Mouse (Mus musculus): ENCODE measurements around the gene Rex1bd. TPM values are rescaled to one million over a fixed set of nuclear protein-coding genes. Genes with fewer than 3 reads are reported as not detected.

The Rex1bd gene
- polyA plus RNA-seq, 1 experiment from 2014 or later, result 138 TPM

DNA sequence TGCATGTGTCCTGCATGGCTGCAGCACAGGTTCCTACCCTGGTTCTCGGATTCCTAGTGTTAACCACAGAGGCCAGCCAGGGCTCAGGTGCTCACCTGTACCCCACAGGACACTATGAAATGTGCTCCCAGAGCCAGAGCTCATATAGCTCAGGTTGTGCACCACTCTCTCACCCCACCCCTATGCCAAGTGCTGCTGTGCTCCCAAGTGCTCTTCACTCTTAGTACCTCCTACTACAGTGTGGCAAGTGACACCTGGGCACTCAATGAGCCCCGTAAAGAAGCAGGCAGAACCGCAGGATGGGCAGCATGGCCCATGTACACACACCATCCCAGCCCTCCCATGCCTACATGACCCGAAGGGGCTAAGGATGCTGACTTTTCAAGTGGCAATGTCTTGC lies 37.8 kb downstream of the Rex1bd start:
- H3K27ac ChIP-seq (replicated peaks; ENCODE audit: low read depth, low read length), result no peak overlapping the region

GRCm38 (mm10) chr8:70467907-70468306 lies 38.6 kb downstream of the Rex1bd start:
- no peak overlapping the region for H3K4me3 ChIP-seq (ENCODE audit: low read depth, low read length)
- DNase-seq (ENCODE audit: low spot score) (no peak), ATAC-seq (ENCODE audit: insufficient number of reproducible peaks, low FRiP score, low TSS enrichment, low read depth) (no peak)
- H3K36me3 ChIP-seq (ENCODE audit: control insufficient read depth, insufficient read depth, low read length), result 0 out of 2 replicates have a peak, but pooled peaks cover 2% of the 10 kb centered on the region
- H3K4me1 ChIP-seq (ENCODE audit: control insufficient read depth, insufficient read depth, low read length), result peaks cover 4% of the 10 kb centered on the region
- WGBS, result 52% methylated on average over 1 of the region's 1 CpGs
- no peaks in the 10 kb centered on the region for H3K27me3 ChIP-seq (ENCODE audit: control insufficient read depth, insufficient read depth, low read length)
- H3K9me3 ChIP-seq (ENCODE audit: control insufficient read depth, low read length), result no peaks in the 10 kb centered on the region
- H3K9ac ChIP-seq (ENCODE audit: low read length), result no peak overlapping the region
- no peak overlapping the region for H3K27ac ChIP-seq (replicated peaks; ENCODE audit: low read depth, low read length)
- no peak overlapping the region for H3K4me2 ChIP-seq (ENCODE audit: low read depth, severe bottlenecking)

More for the DNA sequence above, 37.8 kb downstream of the Rex1bd start:
- peaks cover 4% of the 10 kb centered on the region for H3K4me1 ChIP-seq (ENCODE audit: control insufficient read depth, insufficient read depth, low read length)
- DNase-seq (ENCODE audit: low spot score) (no peak), ATAC-seq (ENCODE audit: insufficient number of reproducible peaks, low FRiP score, low TSS enrichment, low read depth) (no peak)
- H3K9ac ChIP-seq (ENCODE audit: low read length), result no peak overlapping the region
- no peaks in the 10 kb centered on the region for H3K9me3 ChIP-seq (ENCODE audit: control insufficient read depth, low read length)
- H3K27me3 ChIP-seq (ENCODE audit: control insufficient read depth, insufficient read depth, low read length), result no peaks in the 10 kb centered on the region
- no peak overlapping the region for H3K4me2 ChIP-seq (ENCODE audit: low read depth, severe bottlenecking)
- 0 out of 2 replicates have a peak, but pooled peaks cover 2% of the 10 kb centered on the region for H3K36me3 ChIP-seq (ENCODE audit: control insufficient read depth, insufficient read depth, low read length)
- 90% methylated on average over 4 of the region's 4 CpGs for WGBS
- H3K4me3 ChIP-seq (ENCODE audit: low read depth, low read length), result no peak overlapping the region

DNA sequence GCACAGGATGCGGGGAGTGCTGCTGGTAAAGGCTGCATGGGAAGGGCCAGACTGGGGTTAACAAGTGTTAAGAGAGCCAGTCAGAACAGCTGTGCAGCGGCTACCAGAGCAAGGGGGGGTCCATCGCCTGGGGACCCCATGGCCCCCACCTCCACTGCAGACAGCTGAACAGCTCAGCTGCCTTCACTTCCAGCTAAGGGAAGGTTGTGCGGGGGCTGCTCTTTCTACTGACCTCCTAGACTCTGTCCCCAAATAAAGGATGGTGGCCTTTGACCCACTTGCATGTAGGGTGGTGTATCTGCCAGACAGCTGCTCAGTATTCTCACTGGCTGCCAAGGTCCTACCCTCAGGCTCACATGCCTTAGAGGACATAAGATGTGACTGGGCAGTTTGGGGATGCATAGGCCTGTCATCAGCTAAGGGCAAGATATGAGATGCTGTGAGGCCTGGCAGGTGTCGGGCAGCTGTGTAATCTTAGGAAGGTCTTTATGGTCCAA lies 39.3 kb downstream of the Rex1bd start:
- no peak overlapping the region for H3K9ac ChIP-seq (ENCODE audit: low read length)
- H3K4me2 ChIP-seq (ENCODE audit: low read depth, severe bottlenecking), result no peak overlapping the region
- no peaks in the 10 kb centered on the region for H3K9me3 ChIP-seq (ENCODE audit: control insufficient read depth, low read length)
- no peak for ATAC-seq (ENCODE audit: insufficient number of reproducible peaks, low FRiP score, low TSS enrichment, low read depth)
- no peak for DNase-seq (ENCODE audit: low spot score)
- H3K27me3 ChIP-seq (ENCODE audit: control insufficient read depth, insufficient read depth, low read length), result no peaks in the 10 kb centered on the region
- WGBS, result 69% methylated on average over 5 of the region's 5 CpGs
- no peak overlapping the region for H3K27ac ChIP-seq (replicated peaks; ENCODE audit: low read depth, low read length)
- H3K4me1 ChIP-seq (ENCODE audit: control insufficient read depth, insufficient read depth, low read length), result peaks cover 7% of the 10 kb centered on the region
- no peak overlapping the region for H3K4me3 ChIP-seq (ENCODE audit: low read depth, low read length)
- H3K36me3 ChIP-seq (ENCODE audit: control insufficient read depth, insufficient read depth, low read length), result 0 out of 2 replicates have a peak, but pooled peaks cover 2% of the 10 kb centered on the region

DNA sequence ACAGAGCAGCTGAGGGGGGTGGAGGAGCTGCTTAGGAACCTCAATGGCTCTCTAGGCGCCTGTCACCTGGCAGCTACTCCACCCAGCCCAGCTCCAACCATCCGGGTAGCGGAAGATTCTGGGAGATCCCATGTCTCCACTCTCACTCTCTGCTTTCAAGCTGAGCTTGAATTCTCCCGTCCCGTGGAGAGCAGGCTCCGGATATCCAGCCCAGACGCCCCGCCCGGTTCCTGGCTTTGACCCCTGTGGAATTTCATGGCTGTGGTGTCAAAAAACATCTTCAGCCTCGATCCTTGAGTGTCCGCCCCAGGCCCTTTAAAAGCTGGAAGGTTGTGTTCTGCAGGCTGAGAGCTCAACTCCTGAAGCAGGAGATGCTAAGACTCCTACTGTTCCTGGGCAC lies 39.8 kb downstream of the Rex1bd start:
- no peak overlapping the region for H3K4me3 ChIP-seq (ENCODE audit: low read depth, low read length)
- peaks cover 9% of the 10 kb centered on the region for H3K4me1 ChIP-seq (ENCODE audit: control insufficient read depth, insufficient read depth, low read length)
- 70% methylated on average over 11 of the region's 11 CpGs for WGBS
- H3K9me3 ChIP-seq (ENCODE audit: control insufficient read depth, low read length), result no peaks in the 10 kb centered on the region
- 0 out of 2 replicates have a peak, but pooled peaks cover 2% of the 10 kb centered on the region for H3K36me3 ChIP-seq (ENCODE audit: control insufficient read depth, insufficient read depth, low read length)
- no peak overlapping the region for H3K4me2 ChIP-seq (ENCODE audit: low read depth, severe bottlenecking)
- no peaks in the 10 kb centered on the region for H3K27me3 ChIP-seq (ENCODE audit: control insufficient read depth, insufficient read depth, low read length)
- ATAC-seq (ENCODE audit: insufficient number of reproducible peaks, low FRiP score, low TSS enrichment, low read depth), result no peak
- H3K27ac ChIP-seq (replicated peaks; ENCODE audit: low read depth, low read length), result no peak overlapping the region
- H3K9ac ChIP-seq (ENCODE audit: low read length), result no peak overlapping the region
- no peak for DNase-seq (ENCODE audit: low spot score)

DNA sequence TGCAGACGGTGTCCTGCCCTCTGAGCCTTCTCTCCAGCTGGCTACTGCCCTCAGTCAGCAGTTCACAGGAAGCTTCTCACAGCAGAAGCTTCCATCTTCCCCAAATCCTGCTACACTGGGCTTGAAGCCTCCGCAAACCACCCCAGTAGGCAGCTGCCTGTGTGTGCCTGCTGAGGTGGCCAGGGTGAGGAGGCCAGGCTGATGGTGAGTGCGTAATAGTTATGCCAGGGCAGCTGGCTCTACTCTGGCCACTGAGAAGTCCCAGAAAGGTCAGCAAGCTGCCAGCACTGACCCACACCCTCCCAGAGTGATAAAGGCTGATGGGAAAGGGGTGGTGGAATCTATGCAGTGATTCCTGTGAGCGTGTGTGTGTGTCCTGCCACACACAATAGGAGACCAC lies 40.2 kb downstream of the Rex1bd start:
- H3K4me1 ChIP-seq (ENCODE audit: control insufficient read depth, insufficient read depth, low read length), result peaks cover 14% of the 10 kb centered on the region

GRCm38 (mm10) chr8:70465701-70466100 lies 40.9 kb downstream of the Rex1bd start:
- Histone ChIP-seq H3K27ac (replicated peaks; ENCODE audit: low read depth, low read length) (no peak overlapping the region), H3K27me3 (ENCODE audit: control insufficient read depth, insufficient read depth, low read length) (no peaks in the 10 kb centered on the region), H3K4me1 (ENCODE audit: control insufficient read depth, insufficient read depth, low read length) (peaks cover 15% of the 10 kb centered on the region), H3K9ac (ENCODE audit: low read length) (no peak overlapping the region), H3K9me3 (ENCODE audit: control insufficient read depth, low read length) (no peaks in the 10 kb centered on the region), H3K4me2 (ENCODE audit: low read depth, severe bottlenecking) (no peak overlapping the region), H3K36me3 (ENCODE audit: control insufficient read depth, insufficient read depth, low read length) (0 out of 2 replicates have a peak, but pooled peaks cover 2% of the 10 kb centered on the region), H3K4me3 (ENCODE audit: low read depth, low read length) (no peak overlapping the region)
- DNase-seq (ENCODE audit: low spot score), result no peak
- ATAC-seq (ENCODE audit: insufficient number of reproducible peaks, low FRiP score, low TSS enrichment, low read depth), result no peak
- 94% methylated on average over 4 of the region's 4 CpGs for WGBS

More for the DNA sequence above, 40.2 kb downstream of the Rex1bd start:
- 91% methylated on average over 4 of the region's 4 CpGs for WGBS
- Histone ChIP-seq H3K36me3 (ENCODE audit: control insufficient read depth, insufficient read depth, low read length) (0 out of 2 replicates have a peak, but pooled peaks cover 2% of the 10 kb centered on the region), H3K27me3 (ENCODE audit: control insufficient read depth, insufficient read depth, low read length) (no peaks in the 10 kb centered on the region), H3K4me3 (ENCODE audit: low read depth, low read length) (no peak overlapping the region), H3K9me3 (ENCODE audit: control insufficient read depth, low read length) (no peaks in the 10 kb centered on the region), H3K4me2 (ENCODE audit: low read depth, severe bottlenecking) (no peak overlapping the region), H3K27ac (replicated peaks; ENCODE audit: low read depth, low read length) (no peak overlapping the region), H3K9ac (ENCODE audit: low read length) (no peak overlapping the region)
- DNase-seq (ENCODE audit: low spot score), result no peak
- no peak for ATAC-seq (ENCODE audit: insufficient number of reproducible peaks, low FRiP score, low TSS enrichment, low read depth)

DNA sequence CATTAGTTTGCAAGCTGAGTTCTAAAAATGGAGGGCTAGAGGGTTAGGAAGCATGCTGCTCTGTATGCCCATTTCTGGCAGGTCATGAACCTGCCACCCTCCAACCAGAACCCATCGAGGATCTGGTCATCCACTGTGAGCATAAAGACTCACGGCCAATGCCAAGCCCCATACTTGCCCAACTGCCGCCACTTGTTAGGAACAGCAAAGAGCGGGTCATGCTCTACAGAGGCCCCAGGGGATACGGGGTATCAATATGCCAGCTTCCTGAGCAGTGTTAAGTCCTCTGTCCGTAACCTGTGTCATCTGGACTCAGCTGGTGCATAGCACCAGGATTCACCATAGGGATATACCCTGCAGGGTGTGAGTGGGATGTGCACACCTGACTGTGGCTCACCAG lies 42.4 kb downstream of the Rex1bd start:
- no peak overlapping the region for H3K4me2 ChIP-seq (ENCODE audit: low read depth, severe bottlenecking)
- 92% methylated on average over 6 of the region's 6 CpGs for WGBS
- ATAC-seq (ENCODE audit: insufficient number of reproducible peaks, low FRiP score, low TSS enrichment, low read depth), result no peak
- H3K4me3 ChIP-seq (ENCODE audit: low read depth, low read length), result no peak overlapping the region
- no peak for DNase-seq (ENCODE audit: low spot score)
- peaks cover 15% of the 10 kb centered on the region for H3K4me1 ChIP-seq (ENCODE audit: control insufficient read depth, insufficient read depth, low read length)
- H3K9me3 ChIP-seq (ENCODE audit: control insufficient read depth, low read length), result no peaks in the 10 kb centered on the region
- H3K27ac ChIP-seq (replicated peaks; ENCODE audit: low read depth, low read length), result no peak overlapping the region
- H3K36me3 ChIP-seq (ENCODE audit: control insufficient read depth, insufficient read depth, low read length), result 0 out of 2 replicates have a peak, but pooled peaks cover 2% of the 10 kb centered on the region
- H3K27me3 ChIP-seq (ENCODE audit: control insufficient read depth, insufficient read depth, low read length), result no peaks in the 10 kb centered on the region
- H3K9ac ChIP-seq (ENCODE audit: low read length), result no peak overlapping the region

GRCm38 (mm10) chr8:70463306-70463705 lies 43.2 kb downstream of the Rex1bd start:
- no peaks in the 10 kb centered on the region for H3K27me3 ChIP-seq (ENCODE audit: control insufficient read depth, insufficient read depth, low read length)
- no peaks in the 10 kb centered on the region for H3K9me3 ChIP-seq (ENCODE audit: control insufficient read depth, low read length)
- 0 out of 2 replicates have a peak, but pooled peaks cover 2% of the 10 kb centered on the region for H3K36me3 ChIP-seq (ENCODE audit: control insufficient read depth, insufficient read depth, low read length)
- ATAC-seq (ENCODE audit: insufficient number of reproducible peaks, low FRiP score, low TSS enrichment, low read depth) (no peak), DNase-seq (ENCODE audit: low spot score) (no peak)
- peaks cover 15% of the 10 kb centered on the region for H3K4me1 ChIP-seq (ENCODE audit: control insufficient read depth, insufficient read depth, low read length)
- no peak overlapping the region for H3K27ac ChIP-seq (replicated peaks; ENCODE audit: low read depth, low read length)
- no peak overlapping the region for H3K4me3 ChIP-seq (ENCODE audit: low read depth, low read length)
- H3K9ac ChIP-seq (ENCODE audit: low read length), result no peak overlapping the region
- no peak overlapping the region for H3K4me2 ChIP-seq (ENCODE audit: low read depth, severe bottlenecking)
- WGBS, result 85% methylated on average over 4 of the region's 4 CpGs

GRCm38 (mm10) chr8:70462516-70462813 lies 44.1 kb downstream of the Rex1bd start:
- 66% methylated on average over 8 of the region's 8 CpGs for whole genome bisulfite sequencing
- no peak for DNase-seq (ENCODE audit: low spot score)
- Histone ChIP-seq H3K27me3 (ENCODE audit: control insufficient read depth, insufficient read depth, low read length) (no peaks in the 10 kb centered on the region), H3K9ac (ENCODE audit: low read length) (no peak overlapping the region), H3K27ac (replicated peaks; ENCODE audit: low read depth, low read length) (no peak overlapping the region), H3K36me3 (ENCODE audit: control insufficient read depth, insufficient read depth, low read length) (0 out of 2 replicates have a peak, but pooled peaks cover 2% of the 10 kb centered on the region), H3K4me2 (ENCODE audit: low read depth, severe bottlenecking) (no peak overlapping the region), H3K9me3 (ENCODE audit: control insufficient read depth, low read length) (no peaks in the 10 kb centered on the region), H3K4me1 (ENCODE audit: control insufficient read depth, insufficient read depth, low read length) (peaks cover 15% of the 10 kb centered on the region), H3K4me3 (ENCODE audit: low read depth, low read length) (no peak overlapping the region)
- ATAC-seq (ENCODE audit: insufficient number of reproducible peaks, low FRiP score, low TSS enrichment, low read depth), result no peak
